Mouse (Mus musculus) limb, embryonic 14.5 days (tissue): ENCODE results near the gene Gm35315. TPM values are rescaled to one million over a fixed set of nuclear protein-coding genes. Genes with fewer than 3 reads are reported as not detected.

Experiments
- ATAC-seq: fragments of 200-750 bp; cut with Nextera tagmentation; 2 replicates; pipeline ENCODE4 v1.8.0; 2017; ENCODE audit warnings: low read depth, moderate number of reproducible peaks, moderate TSS enrichment; ENCODE audit not compliant: low FRiP score
- DNase-seq: peaks from one replicate; pipeline ENCODE4 v3.0.0-alpha.2; 2015; ENCODE audit warnings: low spot score
- H3K27ac ChIP-seq: fragments of 300-500 bp; sonication (generic); replicated peaks from 2 replicates; pipeline ENCODE4 v1.5.1; 2014; ENCODE audit warnings: low read depth, mild to moderate bottlenecking, low read length, moderate library complexity, mixed read lengths
- H3K27me3 ChIP-seq: fragments of 300-500 bp; sonication (generic); 2 replicates; pipeline ENCODE4 v1.6.1; 2014; ENCODE audit warnings: low read length, mixed read lengths; ENCODE audit not compliant: control insufficient read depth, insufficient read depth
- H3K36me3 ChIP-seq: fragments of 300-500 bp; sonication (generic); 2 replicates; pipeline ENCODE4 v1.6.1; 2014; ENCODE audit warnings: mild to moderate bottlenecking, low read length, moderate library complexity, mixed read lengths; ENCODE audit not compliant: control insufficient read depth, insufficient read depth
- H3K4me1 ChIP-seq: fragments of 300-500 bp; sonication (generic); 2 replicates; pipeline ENCODE4 v1.6.1; 2014; ENCODE audit warnings: antibody characterized with exemption, low read length, mixed read lengths; ENCODE audit not compliant: control insufficient read depth, insufficient read depth
- H3K4me2 ChIP-seq: fragments of 300-500 bp; sonication (generic); replicated peaks from 2 replicates; pipeline ENCODE4 v1.6.1; 2014; ENCODE audit warnings: low read depth, mild to moderate bottlenecking, low read length, moderate library complexity; ENCODE audit not compliant: severe bottlenecking
- H3K4me3 ChIP-seq: fragments of 300-500 bp; sonication (generic); replicated peaks from 2 replicates; pipeline ENCODE4 v1.5.1; 2014; ENCODE audit warnings: low read length
- H3K9ac ChIP-seq: fragments of 300-500 bp; sonication (generic); 2 replicates; pipeline ENCODE4 v1.6.1; 2014; ENCODE audit warnings: mild to moderate bottlenecking, low read depth, low read length, moderate library complexity; ENCODE audit not compliant: severe bottlenecking
- H3K9me3 ChIP-seq: fragments of 300-500 bp; sonication (generic); 2 replicates; pipeline ENCODE4 v1.6.1; 2016; ENCODE audit warnings: low read length; ENCODE audit not compliant: control insufficient read depth
- POLR2A ChIP-seq: fragments of 200-500 bp; IDR thresholded peaks from 2 replicates; pipeline ENCODE4 v1.8.0; 2012; ENCODE audit warnings: inconsistent platforms, mild to moderate bottlenecking, moderate library complexity, borderline replicate concordance; ENCODE audit not compliant: insufficient read depth, insufficient read length; ENCODE audit errors: extremely low read depth
- WGBS: fragments of 180-500 bp; shearing (Covaris S2); extraction: QIAGEN DNeasy Blood & Tissue Kit; methylation state at CpG from one replicate; pipeline ENCODE4 v1.1.7; 2014; 5-methylcytosine and 5-hydroxymethylcytosine counted together
- polyA plus RNA-seq, 2 experiments: library from polyadenylated mRNA; depleted of rRNA in 1 of 2; stranded (reverse) in 1 of 2; unstranded in 1 of 2; fragments of >200 nt; fragmentation: Nextera tagmentation in 1 of 2; extraction: Ambion mirVana in 1 of 2; gene quantifications; 2 replicates each; pipeline versions ENCODE4 v1.2.1 to v1.2.3; 2012 to 2014

The Gm35315 gene
- polyA plus RNA-seq, 2 experiments, result 0.59 to 0.74 TPM

DNA sequence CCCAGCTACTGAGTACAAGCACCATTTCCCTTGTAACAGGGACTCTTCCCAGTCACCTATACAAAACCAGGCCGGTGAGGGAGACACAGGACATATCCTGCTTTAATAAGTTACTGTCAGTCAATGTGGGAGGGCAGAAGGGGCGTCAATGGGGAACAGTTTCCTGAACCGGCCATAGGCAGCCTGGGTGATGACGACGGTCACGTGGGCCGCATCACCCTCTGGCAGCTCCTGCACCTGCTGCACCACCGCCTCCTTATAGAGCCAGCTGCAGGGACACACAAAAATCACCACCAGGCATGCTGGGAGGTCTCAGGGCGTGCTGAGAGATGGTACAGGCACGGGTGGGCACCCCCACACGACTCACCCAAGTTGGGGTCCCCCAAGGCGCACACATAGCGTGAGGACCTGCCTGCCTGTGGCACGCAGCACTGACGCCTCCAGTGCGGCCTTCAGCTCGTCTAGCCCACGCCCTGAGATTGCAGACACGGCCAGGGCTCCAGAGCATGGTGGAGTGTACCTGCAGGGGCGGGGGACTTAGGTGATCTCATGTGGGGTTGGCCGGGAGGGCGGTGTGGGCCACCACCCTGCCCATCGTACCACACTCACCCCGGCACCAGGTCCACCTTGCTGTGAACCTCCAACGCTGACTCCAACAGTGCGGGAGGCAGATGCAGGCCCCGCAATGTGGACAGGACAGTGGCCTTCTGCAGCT is 9.8 kb upstream of the Gm35315 start:
- peaks cover 40% of the 10 kb centered on the region for H3K36me3 ChIP-seq
- H3K4me2 ChIP-seq, result no peak overlapping the region
- 97% methylated on average over 27 of the region's 27 CpGs for WGBS

DNA sequence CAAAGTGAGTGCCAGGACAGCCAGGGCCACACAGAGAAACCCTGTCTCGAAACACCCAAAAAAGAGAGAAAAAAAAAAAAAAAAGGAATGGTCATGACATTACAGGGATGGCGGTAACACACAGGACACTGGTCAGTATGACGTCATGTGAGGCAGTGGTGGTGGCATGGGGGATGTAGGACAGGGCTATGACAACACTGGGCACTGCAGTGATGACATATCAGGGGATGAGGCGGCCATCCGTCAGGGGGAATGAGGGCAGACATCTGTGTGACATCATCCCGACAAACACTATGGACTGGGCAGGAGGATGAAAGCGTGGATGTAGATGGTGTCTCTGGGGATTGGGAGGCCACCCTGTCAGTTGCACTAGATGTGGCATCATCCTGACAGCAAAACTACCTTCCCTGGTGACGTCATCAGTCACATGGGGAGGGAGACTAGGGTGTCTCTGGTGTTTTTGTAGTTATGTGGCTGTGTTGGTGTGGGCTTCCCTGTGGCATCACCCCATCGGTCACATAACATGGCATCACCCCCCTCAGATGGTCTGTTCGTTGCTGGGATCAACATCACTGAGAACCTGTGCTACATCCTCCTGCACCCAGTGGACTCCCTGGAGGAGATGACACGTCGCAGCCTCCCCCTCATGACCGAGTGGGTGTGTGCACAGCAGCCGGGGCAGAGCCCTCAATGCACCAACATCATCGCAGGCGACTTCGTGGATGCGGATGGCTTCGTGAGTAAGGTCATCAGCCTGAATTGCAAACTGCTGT is 8.8 kb upstream of the Gm35315 start:
- H3K36me3 ChIP-seq, result peaks cover 40% of the 10 kb centered on the region
- no peak for ATAC-seq
- DNase-seq, result no peak
- no peak overlapping the region for H3K27ac ChIP-seq
- no peak overlapping the region for H3K4me3 ChIP-seq
- no peaks in the 10 kb centered on the region for H3K9me3 ChIP-seq
- no peaks in the 10 kb centered on the region for H3K27me3 ChIP-seq
- WGBS, result 95% methylated on average over 19 of the region's 19 CpGs
- no peak overlapping the region for H3K4me2 ChIP-seq
- no peak overlapping the region for H3K9ac ChIP-seq
- TF ChIP-seq POLR2A, result no peak
- H3K4me1 ChIP-seq, result peaks cover 22% of the 10 kb centered on the region

More for the DNA sequence above, 9.8 kb upstream of the Gm35315 start:
- no peak overlapping the region for H3K4me3 ChIP-seq
- no peak for ATAC-seq
- H3K27ac ChIP-seq, result no peak overlapping the region
- H3K9ac ChIP-seq, result no peak overlapping the region
- no peaks in the 10 kb centered on the region for H3K27me3 ChIP-seq
- no peaks in the 10 kb centered on the region for H3K9me3 ChIP-seq
- no peak for DNase-seq
- TF ChIP-seq POLR2A, result no peak
- peaks cover 22% of the 10 kb centered on the region for H3K4me1 ChIP-seq

- Histone ChIP-seq H3K27me3 (no peaks in the 10 kb centered on the region), H3K4me2 (no peak overlapping the region), H3K4me1 (peaks cover 22% of the 10 kb centered on the region), H3K36me3 (peaks cover 40% of the 10 kb centered on the region), H3K27ac (no peak overlapping the region), H3K9ac (no peak overlapping the region), H3K4me3 (no peak overlapping the region), H3K9me3 (no peaks in the 10 kb centered on the region)
- ATAC-seq (no peak), DNase-seq (no peak)
- WGBS, result 91% methylated on average over 13 of the region's 13 CpGs
- no peak for TF ChIP-seq POLR2A
Observed at GRCm38 (mm10) chr5:110102429-110102828, 8.2 kb upstream of the Gm35315 start.

DNA sequence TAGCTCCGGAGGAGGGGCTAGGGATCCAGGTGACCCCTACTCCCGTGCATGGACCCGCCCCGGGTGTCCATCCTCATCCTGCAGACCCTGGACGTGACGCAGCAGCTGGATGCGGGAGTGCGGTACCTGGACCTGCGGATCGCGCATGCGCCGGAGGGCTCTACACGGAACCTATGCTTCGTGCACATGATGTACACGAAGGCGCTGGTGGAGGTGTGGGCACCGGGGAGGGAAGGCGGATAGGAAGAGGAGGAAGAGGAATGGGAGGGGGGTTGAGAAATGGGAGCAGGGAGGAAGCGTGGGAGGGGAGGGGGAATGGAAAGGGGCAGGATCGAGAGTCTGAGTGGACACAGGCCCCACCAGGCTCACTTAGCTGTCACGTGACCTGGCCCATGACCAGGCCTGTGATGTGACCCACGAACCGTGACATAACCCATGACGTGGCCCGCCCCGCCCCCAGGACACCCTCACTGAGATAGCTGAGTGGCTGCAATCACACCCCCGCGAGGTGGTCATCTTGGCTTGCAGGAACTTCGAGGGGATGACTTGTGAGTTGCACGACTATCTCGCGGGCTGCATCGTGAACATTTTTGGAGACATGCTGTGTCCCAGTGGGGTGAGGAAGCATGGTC is 7.6 kb upstream of the Gm35315 start:
- Histone ChIP-seq H3K4me3 (peak overlapping the region; percentile 38), H3K4me2 (peak overlapping the region; percentile 76), H3K36me3 (peaks cover 40% of the 10 kb centered on the region), H3K9ac (peak overlapping the region; percentile 31; the same call in 1 of the 2 replicates), H3K9me3 (no peaks in the 10 kb centered on the region), H3K4me1 (peaks cover 19% of the 10 kb centered on the region), H3K27ac (no peak overlapping the region), H3K27me3 (no peaks in the 10 kb centered on the region)
- 17% methylated on average over 34 of the region's 34 CpGs for WGBS
- no peak for ATAC-seq
- DNase-seq, result no peak
- TF ChIP-seq POLR2A, result no peak
